Mouse (Mus musculus) liver, embryonic 12.5 days (tissue): ENCODE results near the gene Gtf2f2. TPM values are rescaled to one million over a fixed set of nuclear protein-coding genes. Genes with fewer than 3 reads are reported as not detected.

Experiments
- ATAC-seq: fragments of 200-750 bp; cut with Nextera tagmentation; 2 replicates; pipeline ENCODE4 v1.8.0; 2017; ENCODE audit warnings: moderate number of reproducible peaks, mild to moderate bottlenecking, moderate library complexity
- H3K27ac ChIP-seq: fragments of 300-500 bp; sonication (generic); 2 replicates; pipeline ENCODE4 v1.5.1; 2016; ENCODE audit warnings: mild to moderate bottlenecking
- H3K27me3 ChIP-seq: fragments of 300-500 bp; sonication (generic); replicated peaks from 2 replicates; pipeline ENCODE4 v1.6.1; 2016; ENCODE audit warnings: mild to moderate bottlenecking, moderate library complexity
- H3K36me3 ChIP-seq: fragments of 300-500 bp; sonication (generic); 2 replicates; pipeline ENCODE4 v1.6.1; 2016; ENCODE audit warnings: mild to moderate bottlenecking, moderate library complexity
- H3K4me1 ChIP-seq: fragments of 300-500 bp; sonication (generic); 2 replicates; pipeline ENCODE4 v1.6.1; 2016
- H3K4me2 ChIP-seq: fragments of 300-500 bp; sonication (generic); 2 replicates; pipeline ENCODE4 v1.6.1; 2016; ENCODE audit warnings: mild to moderate bottlenecking, moderate library complexity
- H3K4me3 ChIP-seq: fragments of 300-500 bp; sonication (generic); 2 replicates; pipeline ENCODE4 v1.5.1; 2016; ENCODE audit warnings: mild to moderate bottlenecking, moderate library complexity
- H3K9ac ChIP-seq: fragments of 300-500 bp; sonication (generic); 2 replicates; pipeline ENCODE4 v1.6.1; 2016; ENCODE audit warnings: mild to moderate bottlenecking, moderate library complexity
- H3K9me3 ChIP-seq: fragments of 300-500 bp; sonication (generic); replicated peaks from 2 replicates; pipeline ENCODE4 v1.6.1; 2016; ENCODE audit warnings: mild to moderate bottlenecking, moderate library complexity
- WGBS: fragments of 180-500 bp; shearing (Covaris S2); methylation state at CpG from one replicate; pipeline ENCODE4 v1.1.7; 2016; ENCODE audit not compliant: insufficient replicate concordance; 5-methylcytosine and 5-hydroxymethylcytosine counted together
- polyA plus RNA-seq: library from polyadenylated mRNA; unstranded; fragments of >200 nt; fragmentation: Nextera tagmentation; extraction: Ambion mirVana; gene quantifications from 2 replicates; pipeline ENCODE4 v1.2.1, GENCODE M21; 2016

The Gtf2f2 gene
- polyA plus RNA-seq, 1 experiment from 2014 or later = 40.8 TPM

GRCm38 (mm10) chr14:75852016-75852415 is 158.6 kb downstream of the Gtf2f2 start:
- Histone ChIP-seq H3K27ac (no peak overlapping the region), H3K27me3 (no peaks in the 10 kb centered on the region), H3K9ac (no peak overlapping the region), H3K36me3 (peaks cover 51% of the 10 kb centered on the region), H3K4me2 (no peak overlapping the region), H3K4me3 (no peak overlapping the region), H3K9me3 (no peaks in the 10 kb centered on the region), H3K4me1 (peaks cover 20% of the 10 kb centered on the region)
- ATAC-seq = no peak
- 70% methylated on average over 5 of the region's 5 CpGs for WGBS

DNA sequence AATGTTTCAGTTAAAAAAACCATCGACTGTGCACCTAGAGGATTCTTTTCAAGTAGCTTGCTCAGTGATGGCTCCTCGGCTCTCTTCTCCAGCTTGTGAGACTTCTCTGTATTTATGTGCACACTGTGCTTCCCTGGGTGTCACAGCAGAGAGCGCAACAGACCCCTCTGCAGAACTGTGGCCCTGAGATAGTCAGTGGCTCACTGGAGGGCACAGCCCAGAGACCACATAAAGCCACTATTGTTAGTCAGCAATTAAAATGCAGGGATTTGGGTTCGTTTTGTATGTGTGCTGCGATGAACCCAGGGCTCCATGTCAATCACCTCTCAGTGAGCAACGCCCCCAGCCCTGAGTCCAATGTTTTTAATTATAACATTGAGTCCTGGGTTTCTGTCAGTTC is 159.8 kb downstream of the Gtf2f2 start:
- H3K4me1 ChIP-seq = peaks cover 26% of the 10 kb centered on the region
- H3K4me3 ChIP-seq = no peak overlapping the region
- peaks cover 61% of the 10 kb centered on the region for H3K36me3 ChIP-seq
- H3K27me3 ChIP-seq = no peaks in the 10 kb centered on the region
- H3K4me2 ChIP-seq = no peak overlapping the region
- WGBS = 76% methylated on average over 6 of the region's 6 CpGs
- H3K9me3 ChIP-seq = no peaks in the 10 kb centered on the region
- H3K27ac ChIP-seq = no peak overlapping the region
- H3K9ac ChIP-seq = no peak overlapping the region
- no peak for ATAC-seq

- no peaks in the 10 kb centered on the region for H3K27me3 ChIP-seq
- no peak overlapping the region for H3K4me2 ChIP-seq
- H3K9me3 ChIP-seq = no peaks in the 10 kb centered on the region
- H3K4me1 ChIP-seq = peaks cover 26% of the 10 kb centered on the region
- WGBS = 77% methylated on average over 6 of the region's 6 CpGs
- peak overlapping the region; percentile 36 for H3K27ac ChIP-seq
- H3K4me3 ChIP-seq = no peak overlapping the region
- H3K9ac ChIP-seq = no peak overlapping the region
- peaks cover 61% of the 10 kb centered on the region for H3K36me3 ChIP-seq
- ATAC-seq = no peak
These were observed 160.7 kb downstream of the Gtf2f2 start for GRCm38 (mm10) chr14:75849842-75850568.

DNA sequence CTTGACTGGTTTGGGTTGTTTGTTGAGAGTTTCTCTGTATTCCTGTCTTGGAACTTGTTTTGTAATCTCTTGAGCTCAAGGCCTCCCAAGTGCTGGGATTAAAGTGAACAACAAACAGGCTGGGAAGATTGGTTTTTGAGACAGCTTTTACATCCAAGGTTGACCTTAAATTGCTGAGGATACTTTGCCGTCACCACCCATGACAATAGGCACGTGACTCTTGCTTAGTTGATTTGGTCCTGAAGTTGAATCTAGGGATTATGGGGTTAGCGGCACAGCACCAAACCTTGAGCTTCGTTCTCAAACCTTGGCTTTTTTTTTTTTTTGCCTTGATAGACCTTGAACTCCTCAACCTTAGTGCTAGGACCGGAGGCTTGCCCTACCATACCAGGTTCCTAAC is 161.4 kb downstream of the Gtf2f2 start:
- no peak overlapping the region for H3K9ac ChIP-seq
- 79% methylated on average over 5 of the region's 5 CpGs for WGBS
- no peaks in the 10 kb centered on the region for H3K27me3 ChIP-seq
- H3K4me1 ChIP-seq = peaks cover 27% of the 10 kb centered on the region
- H3K4me2 ChIP-seq = no peak overlapping the region
- no peak overlapping the region for H3K4me3 ChIP-seq
- H3K27ac ChIP-seq = peak overlapping the region; percentile 43; the same call in 1 of the 2 replicates
- H3K9me3 ChIP-seq = no peaks in the 10 kb centered on the region
- no peak for ATAC-seq
- peaks cover 61% of the 10 kb centered on the region for H3K36me3 ChIP-seq

GRCm38 (mm10) chr14:75848482-75848881 is 162.2 kb downstream of the Gtf2f2 start:
- Histone ChIP-seq H3K9ac (no peak overlapping the region), H3K9me3 (no peaks in the 10 kb centered on the region), H3K4me2 (no peak overlapping the region), H3K36me3 (peaks cover 61% of the 10 kb centered on the region), H3K4me3 (0 out of 2 replicates have a peak overlapping the region, but pooled peaks have one; percentile 6), H3K4me1 (peaks cover 33% of the 10 kb centered on the region), H3K27me3 (no peaks in the 10 kb centered on the region), H3K27ac (no peak overlapping the region; the same call in 1 of the 2 replicates)
- no peak for ATAC-seq
- WGBS = 94% methylated on average over 5 of the region's 5 CpGs

DNA sequence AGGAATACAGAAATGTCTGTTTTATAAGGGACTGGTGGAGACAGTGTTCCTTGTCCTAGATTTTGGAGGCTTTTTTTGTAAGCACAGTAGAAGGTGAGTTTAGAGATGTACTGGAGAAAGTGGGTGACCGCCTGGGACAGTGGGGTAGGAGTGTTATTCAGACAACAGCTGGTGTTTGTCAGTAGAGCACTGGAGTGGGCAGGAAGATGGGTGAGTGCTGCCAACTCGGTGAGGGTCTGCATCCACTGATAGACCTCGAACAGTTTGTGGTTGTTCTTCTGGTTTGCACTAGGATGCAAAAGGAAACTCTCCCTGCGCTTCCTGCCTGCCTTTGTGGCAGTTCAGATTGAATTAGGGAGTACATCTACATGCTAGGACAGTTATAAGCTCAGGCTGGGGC is 163.0 kb downstream of the Gtf2f2 start:
- H3K4me1 ChIP-seq = peaks cover 39% of the 10 kb centered on the region
- peak overlapping the region; percentile 78 for H3K4me2 ChIP-seq
- H3K9me3 ChIP-seq = no peaks in the 10 kb centered on the region
- peak overlapping the region; percentile 95; the same call in 1 of the 2 replicates for H3K4me3 ChIP-seq
- no peak overlapping the region for H3K9ac ChIP-seq
- WGBS = 72% methylated on average over 4 of the region's 4 CpGs
- H3K27me3 ChIP-seq = no peaks in the 10 kb centered on the region
- H3K27ac ChIP-seq = no peak overlapping the region; the same call in 1 of the 2 replicates
- ATAC-seq = no peak
- H3K36me3 ChIP-seq = peaks cover 61% of the 10 kb centered on the region

Other genes starting within 250 kb of the Gtf2f2 start
- gene Slc25a30, start 223.8 kb downstream of the Gtf2f2 start, polyA plus RNA-seq = 3.0 and 3.3 TPM in 2 replicates
- 673 and 675 TPM in 2 replicates for gene Tpt1, start 165.8 kb downstream of the Gtf2f2 start, polyA plus RNA-seq
- 0.29 and 0.33 TPM in 2 replicates for gene Kctd4, start 55.9 kb downstream of the Gtf2f2 start, polyA plus RNA-seq
- 9.8 and 10.3 TPM in 2 replicates for gene Gpalpp1, start 99.9 kb upstream of the Gtf2f2 start, polyA plus RNA-seq
- gene Nufip1, start 100.0 kb upstream of the Gtf2f2 start, polyA plus RNA-seq = 11.3 and 12.1 TPM in 2 replicates